Mouse (Mus musculus): Measurements from ENCODE around the gene Ccdc80. TPM values are rescaled to one million over a fixed set of nuclear protein-coding genes. Genes with fewer than 3 reads are reported as not detected.

Ccdc80 gene
- polyA plus RNA-seq, 1 experiment from 2014 or later, result 105 TPM

GRCm38 (mm10) chr16:45079322-45079721, 13.9 kb upstream of the Ccdc80 start:
- Histone ChIP-seq H3K27me3 (replicated peaks; ENCODE audit: control insufficient read depth, insufficient read depth, low read length) (no peaks in the 10 kb centered on the region), H3K4me1 (ENCODE audit: control insufficient read depth, insufficient read depth, low read length) (no peaks in the 10 kb centered on the region), H3K36me3 (ENCODE audit: control insufficient read depth, insufficient read depth, low read length) (no peaks in the 10 kb centered on the region), H3K9me3 (ENCODE audit: control insufficient read depth, low read length) (no peaks in the 10 kb centered on the region), H3K4me3 (ENCODE audit: low read depth, low read length) (no peak overlapping the region), H3K4me2 (ENCODE audit: low read depth, low read length) (no peak overlapping the region), H3K27ac (replicated peaks; ENCODE audit: low read depth, low read length) (no peak overlapping the region), H3K9ac (ENCODE audit: low read depth, low read length) (no peak overlapping the region)
- ATAC-seq (ENCODE audit: low read depth) (no peak), DNase-seq (ENCODE audit: low spot score) (peak; percentile 31)
- WGBS, result 30% methylated on average over 2 of the region's 2 CpGs

- DNase-seq (ENCODE audit: low spot score) (no peak), ATAC-seq (ENCODE audit: low read depth) (no peak)
- H3K9me3 ChIP-seq (ENCODE audit: control insufficient read depth, low read length), result no peaks in the 10 kb centered on the region
- 86% methylated on average over 1 of the region's 1 CpGs for WGBS
- no peak overlapping the region for H3K9ac ChIP-seq (ENCODE audit: low read depth, low read length)
- no peaks in the 10 kb centered on the region for H3K36me3 ChIP-seq (ENCODE audit: control insufficient read depth, insufficient read depth, low read length)
- no peak overlapping the region for H3K27ac ChIP-seq (replicated peaks; ENCODE audit: low read depth, low read length)
- no peak overlapping the region for H3K4me2 ChIP-seq (ENCODE audit: low read depth, low read length)
- peaks cover 5% of the 10 kb centered on the region; the same call in 1 of the 2 replicates for H3K4me1 ChIP-seq (ENCODE audit: control insufficient read depth, insufficient read depth, low read length)
- no peak overlapping the region for H3K4me3 ChIP-seq (ENCODE audit: low read depth, low read length)
- no peaks in the 10 kb centered on the region for H3K27me3 ChIP-seq (replicated peaks; ENCODE audit: control insufficient read depth, insufficient read depth, low read length)
Observed at GRCm38 (mm10) chr16:45088842-45089241, 4.4 kb upstream of the Ccdc80 start.

GRCm38 (mm10) chr16:45090005-45090404, 3.2 kb upstream of the Ccdc80 start:
- DNase-seq (ENCODE audit: low spot score) (peak; percentile 91), ATAC-seq (ENCODE audit: low read depth) (peak; percentile 74)
- peaks cover 9% of the 10 kb centered on the region for H3K4me1 ChIP-seq (ENCODE audit: control insufficient read depth, insufficient read depth, low read length)
- H3K4me2 ChIP-seq (ENCODE audit: low read depth, low read length), result no peak overlapping the region
- H3K27me3 ChIP-seq (replicated peaks; ENCODE audit: control insufficient read depth, insufficient read depth, low read length), result no peaks in the 10 kb centered on the region
- no peaks in the 10 kb centered on the region for H3K9me3 ChIP-seq (ENCODE audit: control insufficient read depth, low read length)
- H3K36me3 ChIP-seq (ENCODE audit: control insufficient read depth, insufficient read depth, low read length), result no peaks in the 10 kb centered on the region
- H3K9ac ChIP-seq (ENCODE audit: low read depth, low read length), result no peak overlapping the region
- H3K4me3 ChIP-seq (ENCODE audit: low read depth, low read length), result no peak overlapping the region
- WGBS, result 7% methylated on average over 10 of the region's 10 CpGs
- no peak overlapping the region for H3K27ac ChIP-seq (replicated peaks; ENCODE audit: low read depth, low read length)

- H3K9ac ChIP-seq (ENCODE audit: low read depth, low read length), result peak overlapping the region; percentile 71
- H3K4me1 ChIP-seq (ENCODE audit: control insufficient read depth, insufficient read depth, low read length), result peaks cover 30% of the 10 kb centered on the region
- H3K4me3 ChIP-seq (ENCODE audit: low read depth, low read length), result peak overlapping the region; percentile 45
- DNase-seq (ENCODE audit: low spot score), result peak; percentile 66
- H3K27ac ChIP-seq (replicated peaks; ENCODE audit: low read depth, low read length), result peak overlapping the region; percentile 86
- no peaks in the 10 kb centered on the region for H3K9me3 ChIP-seq (ENCODE audit: control insufficient read depth, low read length)
- ATAC-seq (ENCODE audit: low read depth), result no peak
- peak overlapping the region; percentile 66 for H3K4me2 ChIP-seq (ENCODE audit: low read depth, low read length)
- H3K27me3 ChIP-seq (replicated peaks; ENCODE audit: control insufficient read depth, insufficient read depth, low read length), result no peaks in the 10 kb centered on the region
- H3K36me3 ChIP-seq (ENCODE audit: control insufficient read depth, insufficient read depth, low read length), result no peaks in the 10 kb centered on the region
- WGBS, result under 1% methylated on average over 9 of the region's 9 CpGs
Observed at GRCm38 (mm10) chr16:45094136-45094756, 1.0 kb downstream of the Ccdc80 start.

DNA sequence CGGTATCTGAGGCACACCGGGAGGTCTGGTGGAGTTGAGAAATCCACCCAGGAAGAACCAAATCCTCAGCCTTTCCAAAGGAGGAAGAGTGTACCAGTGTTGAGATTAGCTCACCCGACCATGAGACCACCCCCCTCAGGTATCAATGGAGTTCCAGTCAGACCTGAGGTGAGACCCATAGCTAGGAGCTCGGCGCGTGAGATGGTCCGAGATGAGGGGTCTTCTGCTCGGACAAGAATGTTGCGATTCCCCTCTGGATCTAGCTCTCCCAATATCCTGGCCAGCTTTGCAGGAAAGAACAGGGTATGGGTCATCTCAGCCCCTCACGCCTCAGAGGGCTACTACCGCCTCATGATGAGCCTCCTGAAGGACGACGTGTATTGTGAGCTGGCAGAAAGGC, 1.8 kb downstream of the Ccdc80 start:
- H3K4me2 ChIP-seq (ENCODE audit: low read depth, low read length), result peak overlapping the region; percentile 66
- WGBS, result 91% methylated on average over 13 of the region's 13 CpGs
- DNase-seq (ENCODE audit: low spot score) (no peak), ATAC-seq (ENCODE audit: low read depth) (no peak)
- no peaks in the 10 kb centered on the region for H3K36me3 ChIP-seq (ENCODE audit: control insufficient read depth, insufficient read depth, low read length)
- no peak overlapping the region for H3K27ac ChIP-seq (replicated peaks; ENCODE audit: low read depth, low read length)
- H3K9me3 ChIP-seq (ENCODE audit: control insufficient read depth, low read length), result no peaks in the 10 kb centered on the region
- H3K9ac ChIP-seq (ENCODE audit: low read depth, low read length), result 0 out of 2 replicates have a peak overlapping the region, but pooled peaks have one; percentile 71
- peak overlapping the region; percentile 45 for H3K4me3 ChIP-seq (ENCODE audit: low read depth, low read length)
- H3K4me1 ChIP-seq (ENCODE audit: control insufficient read depth, insufficient read depth, low read length), result peaks cover 30% of the 10 kb centered on the region
- H3K27me3 ChIP-seq (replicated peaks; ENCODE audit: control insufficient read depth, insufficient read depth, low read length), result no peaks in the 10 kb centered on the region

GRCm38 (mm10) chr16:45095561-45096482, 2.6 kb downstream of the Ccdc80 start:
- ATAC-seq (ENCODE audit: low read depth), result no peak
- WGBS, result 86% methylated on average over 26 of the region's 26 CpGs
- DNase-seq (ENCODE audit: low spot score), result no peak
- Histone ChIP-seq H3K36me3 (ENCODE audit: control insufficient read depth, insufficient read depth, low read length) (no peaks in the 10 kb centered on the region), H3K9ac (ENCODE audit: low read depth, low read length) (no peak overlapping the region), H3K9me3 (ENCODE audit: control insufficient read depth, low read length) (no peaks in the 10 kb centered on the region), H3K4me1 (ENCODE audit: control insufficient read depth, insufficient read depth, low read length) (peaks cover 30% of the 10 kb centered on the region), H3K27me3 (replicated peaks; ENCODE audit: control insufficient read depth, insufficient read depth, low read length) (no peaks in the 10 kb centered on the region), H3K27ac (replicated peaks; ENCODE audit: low read depth, low read length) (no peak overlapping the region), H3K4me2 (ENCODE audit: low read depth, low read length) (peak overlapping the region; percentile 42; the same call in 1 of the 2 replicates), H3K4me3 (ENCODE audit: low read depth, low read length) (no peak overlapping the region)

DNA sequence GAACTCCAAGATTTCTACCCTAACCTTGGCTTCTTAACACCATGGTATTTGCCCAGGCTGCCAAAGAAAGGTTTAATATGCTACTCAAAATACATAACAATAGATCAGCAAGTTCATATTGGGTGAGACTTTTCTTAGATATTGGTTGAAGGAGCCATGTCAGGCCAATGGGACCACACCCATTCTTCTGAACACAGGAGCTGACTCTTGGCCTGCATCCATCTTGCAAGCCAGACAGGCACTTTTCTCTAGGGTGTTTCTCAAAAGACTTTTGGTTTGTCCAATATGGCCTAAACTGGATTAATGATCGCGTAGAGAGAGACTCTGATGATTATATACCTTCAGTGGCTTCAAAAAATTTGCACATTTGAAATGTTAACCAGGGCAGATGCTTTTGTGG, 4.3 kb downstream of the Ccdc80 start:
- Histone ChIP-seq H3K4me3 (ENCODE audit: low read depth, low read length) (no peak overlapping the region), H3K9me3 (ENCODE audit: control insufficient read depth, low read length) (no peaks in the 10 kb centered on the region), H3K36me3 (ENCODE audit: control insufficient read depth, insufficient read depth, low read length) (no peaks in the 10 kb centered on the region), H3K9ac (ENCODE audit: low read depth, low read length) (no peak overlapping the region), H3K27me3 (replicated peaks; ENCODE audit: control insufficient read depth, insufficient read depth, low read length) (no peaks in the 10 kb centered on the region), H3K4me2 (ENCODE audit: low read depth, low read length) (peak overlapping the region; percentile 42), H3K4me1 (ENCODE audit: control insufficient read depth, insufficient read depth, low read length) (peaks cover 30% of the 10 kb centered on the region), H3K27ac (replicated peaks; ENCODE audit: low read depth, low read length) (no peak overlapping the region)
- WGBS, result 87% methylated on average over 2 of the region's 2 CpGs
- no peak for DNase-seq (ENCODE audit: low spot score)
- no peak for ATAC-seq (ENCODE audit: low read depth)

GRCm38 (mm10) chr16:45098186-45098885, 5.1 kb downstream of the Ccdc80 start:
- H3K4me1 ChIP-seq (ENCODE audit: control insufficient read depth, insufficient read depth, low read length), result peaks cover 26% of the 10 kb centered on the region
- 60% methylated on average over 10 of the region's 10 CpGs for WGBS
- DNase-seq (ENCODE audit: low spot score) (no peak), ATAC-seq (ENCODE audit: low read depth) (no peak)
- H3K27ac ChIP-seq (replicated peaks; ENCODE audit: low read depth, low read length), result no peak overlapping the region
- H3K36me3 ChIP-seq (ENCODE audit: control insufficient read depth, insufficient read depth, low read length), result no peaks in the 10 kb centered on the region
- no peaks in the 10 kb centered on the region for H3K27me3 ChIP-seq (replicated peaks; ENCODE audit: control insufficient read depth, insufficient read depth, low read length)
- peak overlapping the region; percentile 42 for H3K4me2 ChIP-seq (ENCODE audit: low read depth, low read length)
- no peaks in the 10 kb centered on the region for H3K9me3 ChIP-seq (ENCODE audit: control insufficient read depth, low read length)
- H3K9ac ChIP-seq (ENCODE audit: low read depth, low read length), result no peak overlapping the region
- peak overlapping the region; percentile 10; the same call in 1 of the 2 replicates for H3K4me3 ChIP-seq (ENCODE audit: low read depth, low read length)
